Mouse (Mus musculus) lung, embryonic 16.5 days (tissue): ENCODE results near the gene Sash1. TPM values are rescaled to one million over a fixed set of nuclear protein-coding genes. Genes with fewer than 3 reads are reported as not detected.
"Not testable (repeated sequence)": the region's sequence is repeated elsewhere in the genome, so short reads cannot be mapped to it uniquely, and the experiment has no call there.

Experiments
- ATAC-seq: fragments of 200-750 bp; cut with Nextera tagmentation; 2 replicates; pipeline ENCODE4 v1.8.0; 2017; ENCODE audit warnings: low read depth, mild to moderate bottlenecking, moderate library complexity
- H3K27ac ChIP-seq: fragments of 300-500 bp; sonication (generic); 2 replicates; pipeline ENCODE4 v1.5.1; 2014; ENCODE audit warnings: mild to moderate bottlenecking, control low read depth, low read length
- H3K27me3 ChIP-seq: fragments of 300-500 bp; sonication (generic); 2 replicates; pipeline ENCODE4 v1.6.1; 2014; ENCODE audit warnings: low read depth, low read length, mixed read lengths; ENCODE audit not compliant: control insufficient read depth, insufficient read depth
- H3K36me3 ChIP-seq: fragments of 300-500 bp; sonication (generic); 2 replicates; pipeline ENCODE4 v1.6.1; 2014; ENCODE audit warnings: low read length; ENCODE audit not compliant: control insufficient read depth, insufficient read depth
- H3K4me1 ChIP-seq: fragments of 300-500 bp; sonication (generic); replicated peaks from 2 replicates; pipeline ENCODE4 v1.6.1; 2014; ENCODE audit warnings: low read length, mixed read lengths; ENCODE audit not compliant: control insufficient read depth, insufficient read depth
- H3K4me2 ChIP-seq: fragments of 300-500 bp; sonication (generic); 2 replicates; pipeline ENCODE4 v1.6.1; 2014; ENCODE audit warnings: low read depth, low read length, control low read depth
- H3K4me3 ChIP-seq: fragments of 300-500 bp; sonication (generic); 2 replicates; pipeline ENCODE4 v1.5.1; 2014; ENCODE audit warnings: mild to moderate bottlenecking, low read length, control low read depth
- H3K9ac ChIP-seq: fragments of 300-500 bp; sonication (generic); 2 replicates; pipeline ENCODE4 v1.6.1; 2014; ENCODE audit warnings: low read length, control low read depth
- H3K9me3 ChIP-seq: fragments of 300-500 bp; sonication (generic); 2 replicates; pipeline ENCODE4 v1.6.1; 2016; ENCODE audit warnings: low read length; ENCODE audit not compliant: control insufficient read depth
- WGBS: fragments of 180-500 bp; shearing (Covaris S2); extraction: QIAGEN DNeasy Blood & Tissue Kit; methylation state at CpG from one replicate; pipeline ENCODE4 v1.1.7; 2014; 5-methylcytosine and 5-hydroxymethylcytosine counted together
- polyA plus RNA-seq: library from polyadenylated mRNA; unstranded; fragments of >200 nt; fragmentation: Nextera tagmentation; extraction: Ambion mirVana; gene quantifications from 2 replicates; pipeline ENCODE4 v1.2.1, GENCODE M21; 2015

Gene Sash1
- polyA plus RNA-seq, 1 experiment from 2014 or later = 4.1 TPM

GRCm38 (mm10) chr10:8715679-8716284 is 170.1 kb downstream of the Sash1 start:
- Histone ChIP-seq H3K4me1 (no peaks in the 10 kb centered on the region), H3K4me2 (no peak overlapping the region), H3K36me3 (no peaks in the 10 kb centered on the region), H3K27ac (no peak overlapping the region), H3K4me3 (no peak overlapping the region), H3K9ac (no peak overlapping the region), H3K27me3 (no peaks in the 10 kb centered on the region), H3K9me3 (no peaks in the 10 kb centered on the region)
- 18% methylated on average over 12 of the region's 12 CpGs for WGBS
- ATAC-seq = peak; percentile 45; the same call in 1 of the 2 replicates

GRCm38 (mm10) chr10:8696636-8697035 is 189.2 kb downstream of the Sash1 start:
- not testable (repeated sequence) for H3K9me3 ChIP-seq, H3K27ac ChIP-seq, H3K4me3 ChIP-seq, ATAC-seq, H3K9ac ChIP-seq, H3K36me3 ChIP-seq, H3K4me2 ChIP-seq, H3K27me3 ChIP-seq, H3K4me1 ChIP-seq
- WGBS = 83% methylated on average over 1 of the region's 1 CpGs

GRCm38 (mm10) chr10:8693996-8694500 is 191.8 kb downstream of the Sash1 start:
- Histone ChIP-seq H3K9me3 (no peaks in the 10 kb centered on the region), H3K4me2 (no peak overlapping the region), H3K4me3 (no peak overlapping the region), H3K27me3 (no peaks in the 10 kb centered on the region), H3K4me1 (no peaks in the 10 kb centered on the region), H3K9ac (no peak overlapping the region), H3K27ac (no peak overlapping the region), H3K36me3 (no peaks in the 10 kb centered on the region)
- ATAC-seq = no peak
- 85% methylated on average over 7 of the region's 7 CpGs for WGBS

- no peaks in the 10 kb centered on the region for H3K9me3 ChIP-seq
- no peak overlapping the region for H3K4me3 ChIP-seq
- no peak overlapping the region for H3K9ac ChIP-seq
- H3K36me3 ChIP-seq = no peaks in the 10 kb centered on the region
- H3K27ac ChIP-seq = no peak overlapping the region
- H3K4me2 ChIP-seq = no peak overlapping the region
- 87% methylated on average over 4 of the region's 4 CpGs for WGBS
- ATAC-seq = no peak
- no peaks in the 10 kb centered on the region for H3K27me3 ChIP-seq
- H3K4me1 ChIP-seq = no peaks in the 10 kb centered on the region
Measured at GRCm38 (mm10) chr10:8693561-8693960, 192.3 kb downstream of the Sash1 start.

- H3K27me3 ChIP-seq = no peaks in the 10 kb centered on the region
- no peaks in the 10 kb centered on the region for H3K36me3 ChIP-seq
- no peak for ATAC-seq
- no peak overlapping the region for H3K27ac ChIP-seq
- no peak overlapping the region for H3K9ac ChIP-seq
- H3K4me2 ChIP-seq = no peak overlapping the region
- 87% methylated on average over 2 of the region's 2 CpGs for WGBS
- H3K4me3 ChIP-seq = no peak overlapping the region
- no peaks in the 10 kb centered on the region for H3K4me1 ChIP-seq
- H3K9me3 ChIP-seq = no peaks in the 10 kb centered on the region
Measured at GRCm38 (mm10) chr10:8692531-8692930, 193.3 kb downstream of the Sash1 start.

GRCm38 (mm10) chr10:8686219-8686618 is 199.7 kb downstream of the Sash1 start:
- H3K4me2 ChIP-seq = no peak overlapping the region
- no peak for ATAC-seq
- 88% methylated on average over 1 of the region's 1 CpGs for WGBS

GRCm38 (mm10) chr10:8685269-8685668 is 200.6 kb downstream of the Sash1 start:
- H3K27ac ChIP-seq = no peak overlapping the region
- no peaks in the 10 kb centered on the region for H3K4me1 ChIP-seq
- peaks cover 2% of the 10 kb centered on the region; the same call in 1 of the 2 replicates for H3K9me3 ChIP-seq
- no peak overlapping the region for H3K9ac ChIP-seq
- ATAC-seq = no peak
- H3K4me2 ChIP-seq = no peak overlapping the region
- no peak overlapping the region for H3K4me3 ChIP-seq
- no peaks in the 10 kb centered on the region for H3K27me3 ChIP-seq
- 83% methylated on average over 7 of the region's 7 CpGs for WGBS
- H3K36me3 ChIP-seq = no peaks in the 10 kb centered on the region

More at GRCm38 (mm10) chr10:8686219-8686618, 199.7 kb downstream of the Sash1 start:
- Histone ChIP-seq H3K27ac (no peak overlapping the region), H3K9me3 (peaks cover 2% of the 10 kb centered on the region; the same call in 1 of the 2 replicates), H3K9ac (no peak overlapping the region), H3K27me3 (no peaks in the 10 kb centered on the region), H3K4me3 (no peak overlapping the region), H3K4me1 (no peaks in the 10 kb centered on the region), H3K36me3 (no peaks in the 10 kb centered on the region)

- no peak for ATAC-seq
- no peaks in the 10 kb centered on the region for H3K27me3 ChIP-seq
- H3K4me2 ChIP-seq = no peak overlapping the region
- H3K9me3 ChIP-seq = peaks cover 2% of the 10 kb centered on the region; the same call in 1 of the 2 replicates
- H3K4me1 ChIP-seq = no peaks in the 10 kb centered on the region
- H3K27ac ChIP-seq = no peak overlapping the region
- H3K36me3 ChIP-seq = no peaks in the 10 kb centered on the region
- WGBS = 13% methylated on average over 4 of the region's 4 CpGs
- H3K9ac ChIP-seq = no peak overlapping the region
- H3K4me3 ChIP-seq = no peak overlapping the region
Measured at GRCm38 (mm10) chr10:8682900-8683299, 203.0 kb downstream of the Sash1 start.

GRCm38 (mm10) chr10:8682341-8682740 is 203.5 kb downstream of the Sash1 start:
- H3K4me2 ChIP-seq = no peak overlapping the region
- H3K27ac ChIP-seq = no peak overlapping the region
- ATAC-seq = 0 out of 2 replicates have a peak, but pooled peaks have one; percentile 31
- no peak overlapping the region for H3K9ac ChIP-seq
- no peaks in the 10 kb centered on the region for H3K27me3 ChIP-seq
- no peaks in the 10 kb centered on the region for H3K36me3 ChIP-seq
- peaks cover 2% of the 10 kb centered on the region; the same call in 1 of the 2 replicates for H3K9me3 ChIP-seq
- WGBS = 72% methylated on average over 6 of the region's 6 CpGs
- no peak overlapping the region for H3K4me3 ChIP-seq
- H3K4me1 ChIP-seq = no peaks in the 10 kb centered on the region
